ENCODE assay signal across 8 mouse cellular contexts in the genomic region with DNA sequence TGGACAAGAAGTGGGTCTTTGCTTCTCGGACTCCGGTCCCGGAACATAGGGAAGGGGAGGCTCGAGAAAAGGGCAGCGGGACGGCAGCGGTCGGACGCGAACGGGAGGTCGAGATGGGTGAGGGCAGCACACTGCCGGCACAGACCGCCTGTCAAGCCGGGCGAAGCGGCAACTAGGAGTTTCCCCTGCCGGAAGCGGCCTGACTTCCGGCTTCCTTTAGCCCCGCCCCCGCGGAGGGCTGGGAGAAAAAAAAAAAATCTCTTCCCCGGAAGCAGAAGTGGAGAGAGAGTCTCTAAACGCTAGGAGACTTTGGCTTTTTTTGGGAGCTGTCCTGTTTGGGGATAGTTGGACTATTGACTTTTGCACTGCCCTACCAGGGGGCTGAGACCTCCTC. TPM values are rescaled to one million over a fixed set of nuclear protein-coding genes. Genes with fewer than 3 reads are reported as not detected.
DNase-seq lines count a peak whose midpoint lies in the region; ATAC-seq and TF ChIP-seq lines count a peak whose summit lies in the region.

Mindy3 (minus strand) TSS at position 209 of the 394 bp plus-strand sequence.

- intact Hi-C loops in heart, postnatal 10 days (cut with DNase I) = no loop called here

- DNase-seq in heart, postnatal 10 days = peak; percentile 93 to 95
- peak; percentile 75 for DNase-seq in large intestine, adult 2 months (ENCODE audit: low read depth, low spot score)
- DNase-seq in liver, postnatal 0 days = peak; percentile 92
- peak; percentile 92 for DNase-seq in testis, postnatal 10 days (ENCODE audit: low spot score)

- WGBS in forebrain, embryonic 13.5 days = 0% methylated on average over 25 of the region's 25 CpGs
- under 1% methylated on average over 25 of the region's 25 CpGs for WGBS in large intestine, adult 2 months
- under 1% methylated on average over 25 of the region's 25 CpGs for WGBS in liver, postnatal 0 days (ENCODE audit: insufficient replicate concordance)
- WGBS in neural tube, embryonic 14.5 days = 0% methylated on average over 25 of the region's 25 CpGs

- peak within 1 kb of the TSS; percentile 79 for H3K4me2 ChIP-seq in forebrain, embryonic 13.5 days
- H3K4me2 ChIP-seq in liver, postnatal 0 days (ENCODE audit: low read depth, low read length) = peak within 1 kb of the TSS; percentile 72
- H3K4me2 ChIP-seq in neural tube, embryonic 14.5 days (ENCODE audit: low read depth, low read length) = peak within 1 kb of the TSS; percentile 71

- H3K4me1 ChIP-seq in ES-Bruce4 (ENCODE audit: control insufficient read depth, insufficient read depth, low read length) = peaks cover 2% of the 10 kb centered on the region
- peaks cover 12% of the 10 kb centered on the region for H3K4me1 ChIP-seq in forebrain, embryonic 13.5 days
- peaks cover 7% of the 10 kb centered on the region for H3K4me1 ChIP-seq in liver, postnatal 0 days (ENCODE audit: insufficient read depth)
- H3K4me1 ChIP-seq in neural tube, embryonic 14.5 days (ENCODE audit: control insufficient read depth, insufficient read depth, low read length) = peaks cover 6% of the 10 kb centered on the region; the same call in 1 of the 2 replicates

- ATAC-seq in cerebellum, adult (ENCODE audit: insufficient number of reproducible peaks, low FRiP score, low TSS enrichment) = peak; percentile 82
- peak; percentile 94 for ATAC-seq in forebrain, embryonic 13.5 days
- ATAC-seq in liver, postnatal 0 days = peak; percentile 91
- ATAC-seq in neural tube, embryonic 14.5 days (ENCODE audit: low read depth) = peak; percentile 95

- peak within 1 kb of the TSS; percentile 69 for H3K9ac ChIP-seq in ES-Bruce4 (ENCODE audit: low read depth, poor library complexity, severe bottlenecking)
- H3K9ac ChIP-seq in forebrain, embryonic 13.5 days = peak within 1 kb of the TSS; percentile 89
- H3K9ac ChIP-seq in liver, postnatal 0 days (replicated peaks) = peak within 1 kb of the TSS; percentile 77
- H3K9ac ChIP-seq in neural tube, embryonic 14.5 days (replicated peaks; ENCODE audit: low read depth, low read length) = peak within 1 kb of the TSS; percentile 74

- no peaks in the 10 kb centered on the region for H3K36me3 ChIP-seq in ES-Bruce4 (ENCODE audit: control insufficient read depth, insufficient read depth, low read length, poor library complexity, severe bottlenecking)
- no peaks in the 10 kb centered on the region for H3K36me3 ChIP-seq in forebrain, embryonic 13.5 days (ENCODE audit: poor library complexity, severe bottlenecking)
- no peaks in the 10 kb centered on the region for H3K36me3 ChIP-seq in liver, postnatal 0 days (replicated peaks; ENCODE audit: insufficient read depth, low read length)
- H3K36me3 ChIP-seq in neural tube, embryonic 14.5 days (ENCODE audit: control insufficient read depth, insufficient read depth, low read length) = no peaks in the 10 kb centered on the region

- peak; percentile 51 for TF ChIP-seq POLR2A in ES-Bruce4 (IDR thresholded peaks at IDR 0.05; ENCODE audit: insufficient read depth, low read length)

- no peak for TF ChIP-seq CTCF in ES-Bruce4 (IDR thresholded peaks at IDR 0.05; ENCODE audit: low read depth, low read length)
- TF ChIP-seq CTCF in liver, postnatal 0 days (IDR thresholded peaks at IDR 0.05; ENCODE audit: low read depth) = no peak

- H3K27ac ChIP-seq in ES-Bruce4 (ENCODE audit: insufficient read depth, low read length) = no peak within 1 kb of the TSS
- H3K27ac ChIP-seq in forebrain, embryonic 13.5 days = peak within 1 kb of the TSS; percentile 49
- peak within 1 kb of the TSS; percentile 60 for H3K27ac ChIP-seq in liver, postnatal 0 days (ENCODE audit: low read depth)
- H3K27ac ChIP-seq in neural tube, embryonic 14.5 days (ENCODE audit: low read depth, low read length) = peak within 1 kb of the TSS; percentile 23; the same call in 1 of the 2 replicates

- H3K4me3 ChIP-seq in ES-Bruce4 (ENCODE audit: low read depth, low read length) = peak within 1 kb of the TSS; percentile 77
- H3K4me3 ChIP-seq in forebrain, embryonic 13.5 days = peak within 1 kb of the TSS; percentile 86
- peak within 1 kb of the TSS; percentile 68 for H3K4me3 ChIP-seq in liver, postnatal 0 days (ENCODE audit: low read depth, low read length)
- H3K4me3 ChIP-seq in neural tube, embryonic 14.5 days (ENCODE audit: low read depth, low read length) = peak within 1 kb of the TSS; percentile 70

- H3K27me3 ChIP-seq in ES-Bruce4 (ENCODE audit: control insufficient read depth, insufficient read depth, low read length, poor library complexity, severe bottlenecking) = no peaks in the 10 kb centered on the region
- H3K27me3 ChIP-seq in forebrain, embryonic 13.5 days = no peaks in the 10 kb centered on the region
- H3K27me3 ChIP-seq in liver, postnatal 0 days (ENCODE audit: insufficient read depth, low read length) = no peaks in the 10 kb centered on the region
- H3K27me3 ChIP-seq in neural tube, embryonic 14.5 days (ENCODE audit: control insufficient read depth, insufficient read depth, low read length) = no peaks in the 10 kb centered on the region

- TF ChIP-seq EP300 in ES-Bruce4 (IDR thresholded peaks at IDR 0.05; ENCODE audit: insufficient read depth, low read depth, low read length) = no peak
- TF ChIP-seq EP300 in liver, postnatal 0 days (IDR thresholded peaks at IDR 0.05; ENCODE audit: low read depth) = peak; percentile 24; the same call in 1 of the 2 replicates

- H3K9me3 ChIP-seq in ES-Bruce4 (replicated peaks; ENCODE audit: control insufficient read depth, insufficient read depth, low read length, poor library complexity, severe bottlenecking) = no peaks in the 10 kb centered on the region
- no peaks in the 10 kb centered on the region for H3K9me3 ChIP-seq in forebrain, embryonic 13.5 days (replicated peaks)
- no peaks in the 10 kb centered on the region for H3K9me3 ChIP-seq in liver, postnatal 0 days (ENCODE audit: low read length)
- H3K9me3 ChIP-seq in neural tube, embryonic 14.5 days (ENCODE audit: control insufficient read depth, low read length) = no peaks in the 10 kb centered on the region

RNA-seq across cellular contexts. Expression of gene Mindy3, which starts in this region (rescaled TPM):
- polyA plus RNA-seq in ES-Bruce4 (2011; ENCODE audit: insufficient read depth, insufficient read length, low read depth, missing spikeins) = 52.2 and 52.4 TPM in 2 replicates
- polyA plus RNA-seq in forebrain, embryonic 13.5 days (2015; fragmentation: Nextera tagmentation; extraction: Ambion mirVana) = 42.2 and 43.7 TPM in 2 replicates
- total RNA-seq in heart, postnatal 10 days (2021) = 10 to 100 TPM; 27.7 to 30.4 TPM
- polyA plus RNA-seq in large intestine, adult 2 months (2012; rRNA removed) = 24.4 and 58.2 TPM in 2 replicates
- 12.3 and 13.1 TPM in 2 replicates for polyA plus RNA-seq in liver, postnatal 0 days (2015; fragmentation: Nextera tagmentation; extraction: Ambion mirVana)
- polyA plus RNA-seq in neural tube, embryonic 14.5 days (2014; fragmentation: Nextera tagmentation; extraction: Ambion mirVana) = 62.3 and 65.6 TPM in 2 replicates
